Mouse (Mus musculus): Measurements from ENCODE around the gene Creb3l2. TPM values are rescaled to one million over a fixed set of nuclear protein-coding genes. Genes with fewer than 3 reads are reported as not detected.

Creb3l2 gene
- polyA plus RNA-seq, 1 experiment from 2014 or later, result 2.7 TPM

DNA sequence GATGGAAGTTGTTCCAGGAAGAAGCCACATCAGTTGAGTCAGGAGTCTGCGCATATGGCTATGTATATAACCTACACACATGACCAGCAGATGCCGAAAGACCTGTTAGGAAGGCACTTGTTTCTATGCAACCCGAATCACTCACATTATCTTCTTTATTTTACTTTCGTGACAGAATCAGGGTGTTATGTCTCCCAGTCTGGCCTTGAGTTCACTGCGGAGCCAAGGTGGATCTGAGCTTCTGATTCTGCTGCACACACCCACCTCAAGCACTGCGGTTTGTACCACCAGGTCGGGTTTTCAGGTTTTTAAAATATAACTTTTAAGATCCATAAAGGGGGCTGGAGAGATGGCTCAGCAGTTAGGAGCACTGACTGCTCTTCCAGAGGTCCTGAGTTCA, 119.3 kb downstream of the Creb3l2 start:
- H3K4me3 ChIP-seq (replicated peaks), result no peak overlapping the region
- no peaks in the 10 kb centered on the region for H3K4me1 ChIP-seq (replicated peaks)
- no peaks in the 10 kb centered on the region for H3K36me3 ChIP-seq
- H3K9me3 ChIP-seq (replicated peaks), result no peaks in the 10 kb centered on the region
- WGBS (ENCODE audit: insufficient replicate concordance), result 72% methylated on average over 7 of the region's 7 CpGs
- H3K27me3 ChIP-seq, result no peaks in the 10 kb centered on the region
- H3K27ac ChIP-seq, result no peak overlapping the region
- H3K9ac ChIP-seq, result no peak overlapping the region
- H3K4me2 ChIP-seq, result no peak overlapping the region
- no peak for DNase-seq
- no peak for ATAC-seq (ENCODE audit: low read depth)

DNA sequence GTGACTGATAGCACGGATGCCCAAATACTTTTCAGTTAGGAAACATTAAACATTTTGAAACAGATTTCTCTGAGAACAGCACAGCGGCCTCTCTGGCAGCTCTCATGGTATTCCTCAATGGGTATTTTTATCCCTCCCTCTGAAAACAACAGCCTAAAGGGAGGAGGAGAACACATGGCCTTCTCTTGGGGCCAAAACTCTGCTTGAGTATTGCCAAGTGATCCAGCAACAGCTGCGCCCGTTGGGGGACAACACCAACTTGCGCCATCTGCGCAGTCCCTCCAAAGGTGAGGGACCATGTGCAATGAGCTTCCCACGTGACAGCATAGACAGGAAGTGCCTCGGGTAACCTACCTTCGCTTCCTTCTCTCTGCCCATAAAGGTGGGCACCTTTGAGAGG, 119.9 kb downstream of the Creb3l2 start:
- ATAC-seq (ENCODE audit: low read depth) (no peak), DNase-seq (no peak)
- no peaks in the 10 kb centered on the region for H3K4me1 ChIP-seq (replicated peaks)

DNA sequence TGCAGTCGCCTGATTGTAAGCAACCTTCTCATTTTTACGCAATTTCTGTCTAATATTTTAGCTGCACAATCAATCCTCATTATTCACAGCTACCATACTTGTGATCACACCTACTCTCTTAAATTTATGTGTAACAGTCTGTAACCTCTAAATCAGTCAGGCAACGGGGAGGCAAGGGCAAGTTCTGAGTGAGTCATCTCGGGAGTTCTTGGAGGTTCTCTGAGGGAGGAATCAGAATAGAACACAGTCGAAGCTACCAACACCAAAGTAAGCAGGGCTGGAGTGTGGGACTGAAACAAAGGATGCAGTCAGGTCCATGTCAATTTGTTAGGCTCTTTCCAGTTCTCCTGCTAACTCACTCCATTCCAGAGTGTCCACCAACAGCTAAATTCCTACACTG, 124.0 kb downstream of the Creb3l2 start:
- Histone ChIP-seq H3K4me1 (replicated peaks) (no peaks in the 10 kb centered on the region), H3K27ac (no peak overlapping the region), H3K9me3 (replicated peaks) (no peaks in the 10 kb centered on the region), H3K4me3 (replicated peaks) (no peak overlapping the region), H3K4me2 (no peak overlapping the region), H3K36me3 (no peaks in the 10 kb centered on the region), H3K9ac (no peak overlapping the region), H3K27me3 (no peaks in the 10 kb centered on the region)
- DNase-seq, result no peak
- ATAC-seq (ENCODE audit: low read depth), result no peak
- WGBS (ENCODE audit: insufficient replicate concordance), result 64% methylated on average over 5 of the region's 5 CpGs

More for the DNA sequence above, 119.9 kb downstream of the Creb3l2 start:
- no peak overlapping the region for H3K4me3 ChIP-seq (replicated peaks)
- no peak overlapping the region for H3K4me2 ChIP-seq
- H3K27ac ChIP-seq, result no peak overlapping the region
- 73% methylated on average over 9 of the region's 9 CpGs for WGBS (ENCODE audit: insufficient replicate concordance)
- H3K27me3 ChIP-seq, result no peaks in the 10 kb centered on the region
- H3K9ac ChIP-seq, result no peak overlapping the region
- no peaks in the 10 kb centered on the region for H3K36me3 ChIP-seq
- H3K9me3 ChIP-seq (replicated peaks), result no peaks in the 10 kb centered on the region

DNA sequence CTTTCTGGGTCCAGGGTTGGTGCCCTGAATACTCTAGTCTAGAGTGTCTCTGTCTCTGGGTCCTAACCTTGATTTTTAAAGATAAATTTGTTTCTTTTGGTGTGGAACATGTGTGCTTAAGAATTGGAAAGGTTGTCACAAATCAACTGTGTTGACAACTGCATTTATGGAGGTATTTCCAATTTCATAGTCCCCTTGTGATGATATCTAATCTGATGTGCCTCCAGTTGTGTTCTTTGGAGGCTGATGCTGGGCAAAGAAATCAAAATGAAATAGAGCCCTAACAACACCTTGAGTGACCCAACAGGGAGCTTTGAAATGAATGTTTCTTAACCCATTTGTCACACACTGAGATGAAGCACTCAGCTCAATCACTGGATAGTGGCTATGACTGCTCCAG, 126.5 kb downstream of the Creb3l2 start:
- DNase-seq (no peak), ATAC-seq (ENCODE audit: low read depth) (no peak)
- Histone ChIP-seq H3K4me1 (replicated peaks) (no peaks in the 10 kb centered on the region), H3K4me2 (no peak overlapping the region), H3K4me3 (replicated peaks) (no peak overlapping the region), H3K27ac (no peak overlapping the region), H3K36me3 (no peaks in the 10 kb centered on the region), H3K9ac (no peak overlapping the region), H3K27me3 (no peaks in the 10 kb centered on the region), H3K9me3 (replicated peaks) (no peaks in the 10 kb centered on the region)

DNA sequence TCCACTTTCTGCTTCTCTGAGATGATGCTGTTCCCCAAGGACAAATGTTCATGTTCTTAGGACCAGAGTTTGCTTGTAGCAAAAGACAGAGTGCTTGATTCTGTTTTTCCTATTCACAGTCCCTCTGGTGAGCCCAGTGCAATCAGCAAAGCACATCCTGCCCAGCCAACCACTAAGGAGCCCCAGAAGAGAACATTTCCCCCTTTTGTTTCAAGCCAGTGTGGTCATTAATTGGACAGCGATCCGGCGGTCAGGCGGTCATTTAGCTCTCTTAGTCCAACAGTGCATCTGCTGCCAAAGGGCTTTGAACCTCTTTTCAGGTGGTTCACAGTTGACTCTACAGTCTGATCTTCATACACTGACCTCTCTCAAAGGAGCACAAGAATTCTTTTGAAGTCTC, 131.3 kb downstream of the Creb3l2 start:
- DNase-seq, result no peak
- Histone ChIP-seq H3K4me2 (no peak overlapping the region), H3K4me3 (replicated peaks) (no peak overlapping the region), H3K36me3 (no peaks in the 10 kb centered on the region), H3K27me3 (no peaks in the 10 kb centered on the region), H3K9ac (no peak overlapping the region), H3K27ac (no peak overlapping the region), H3K4me1 (replicated peaks) (no peaks in the 10 kb centered on the region), H3K9me3 (replicated peaks) (no peaks in the 10 kb centered on the region)
- WGBS (ENCODE audit: insufficient replicate concordance), result 51% methylated on average over 4 of the region's 4 CpGs
- no peak for ATAC-seq (ENCODE audit: low read depth)

DNA sequence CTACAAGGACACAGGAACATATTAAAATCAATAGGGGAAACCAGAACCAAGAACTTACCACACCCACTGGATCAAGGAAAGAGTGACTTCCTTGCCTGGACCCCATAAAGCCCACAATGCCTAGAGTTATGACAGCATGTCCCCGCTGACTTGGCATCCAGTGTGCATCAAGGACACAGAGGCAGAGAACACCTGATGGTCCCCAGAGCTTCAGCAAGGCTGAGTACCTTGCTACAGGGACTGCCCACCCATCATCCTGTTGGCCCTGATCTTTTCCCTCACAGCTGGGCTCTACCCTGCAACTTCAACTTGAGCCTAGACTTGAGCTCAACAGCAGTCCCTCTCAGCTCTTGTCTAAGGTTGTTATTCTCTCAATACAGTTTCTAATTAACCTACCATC, 135.3 kb downstream of the Creb3l2 start:
- Histone ChIP-seq H3K9ac (no peak overlapping the region), H3K4me1 (replicated peaks) (no peaks in the 10 kb centered on the region), H3K27me3 (peaks cover 11% of the 10 kb centered on the region), H3K4me3 (replicated peaks) (no peak overlapping the region), H3K36me3 (no peaks in the 10 kb centered on the region), H3K9me3 (replicated peaks) (no peaks in the 10 kb centered on the region), H3K27ac (no peak overlapping the region), H3K4me2 (no peak overlapping the region)
- WGBS (ENCODE audit: insufficient replicate concordance), result 72% methylated on average over 1 of the region's 1 CpGs
- no peak for ATAC-seq (ENCODE audit: low read depth)
- no peak for DNase-seq

DNA sequence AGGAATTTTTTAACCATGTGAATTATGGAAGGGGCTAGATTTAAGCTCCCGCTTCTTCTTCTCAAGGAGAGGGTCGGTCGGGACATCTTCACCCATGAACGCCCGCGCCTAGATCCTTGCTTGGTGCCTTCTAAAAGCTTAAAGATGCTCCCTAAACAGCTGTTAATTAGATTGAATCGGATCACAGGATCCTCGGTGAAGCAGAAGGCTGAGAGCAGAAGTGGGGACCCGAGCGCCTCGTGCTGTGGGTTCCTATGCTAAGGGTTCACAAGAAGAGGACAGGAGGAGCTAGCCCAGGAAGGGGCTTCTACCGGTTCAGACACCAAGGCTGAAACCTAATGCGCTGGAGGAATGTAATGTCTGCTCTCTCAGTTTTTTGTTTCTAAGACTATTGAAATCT, 141.5 kb downstream of the Creb3l2 start:
- 11% methylated on average over 13 of the region's 13 CpGs for WGBS (ENCODE audit: insufficient replicate concordance)
- Histone ChIP-seq H3K9me3 (replicated peaks) (no peaks in the 10 kb centered on the region), H3K4me1 (replicated peaks) (peaks cover 6% of the 10 kb centered on the region; the same call in 1 of the 2 replicates), H3K27ac (no peak overlapping the region), H3K9ac (no peak overlapping the region), H3K27me3 (peaks cover 60% of the 10 kb centered on the region), H3K36me3 (no peaks in the 10 kb centered on the region), H3K4me3 (replicated peaks) (no peak overlapping the region), H3K4me2 (no peak overlapping the region)
- no peak for ATAC-seq (ENCODE audit: low read depth)
- no peak for DNase-seq

DNA sequence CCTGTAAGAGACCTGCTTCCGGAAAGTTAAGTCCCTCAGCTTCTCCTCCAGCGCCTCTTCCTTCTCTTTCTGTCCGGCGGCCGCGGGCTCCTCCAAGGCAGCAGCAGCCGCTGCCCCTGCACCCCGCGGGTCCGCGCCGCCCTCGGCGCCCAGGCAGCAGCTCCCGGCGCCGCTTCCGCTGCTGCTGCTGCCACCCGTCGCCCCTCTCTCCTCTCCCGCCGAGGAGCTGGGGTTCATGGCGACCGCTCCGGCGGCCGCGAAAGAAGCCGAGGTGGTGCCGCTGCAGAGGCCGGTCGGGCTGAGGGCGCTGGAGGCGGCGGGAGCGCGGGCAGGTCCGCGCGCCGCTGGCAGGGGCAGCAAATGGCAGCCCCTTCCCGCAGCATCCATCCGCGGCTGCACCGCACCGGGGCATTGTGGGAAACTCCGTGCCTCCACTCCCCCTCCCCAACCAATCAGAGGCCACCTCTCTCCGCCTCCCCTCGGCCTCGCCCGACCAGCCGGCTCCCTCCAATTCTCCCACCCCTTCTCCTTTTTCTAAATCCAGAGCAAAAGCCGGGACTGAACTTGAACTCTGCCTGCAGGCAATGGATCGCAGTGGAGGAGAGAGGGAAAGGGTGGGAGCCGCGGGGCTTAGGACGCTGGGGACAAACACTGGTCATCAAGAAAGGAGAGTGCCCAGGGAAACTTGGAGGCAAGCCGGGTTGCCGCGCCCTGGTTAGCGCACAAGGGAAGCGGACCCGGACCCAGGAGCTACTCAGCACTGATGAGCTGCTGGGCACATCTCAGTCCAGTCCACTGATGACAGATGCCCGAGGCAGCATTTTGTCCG, 142.2 kb downstream of the Creb3l2 start, which contains the start of gene Dgki:
Gene Dgki (minus strand): TSS at position 623 of the 829 bp plus-strand sequence.
- Histone ChIP-seq H3K27ac (no peak within 1 kb of the TSS), H3K4me3 (replicated peaks) (peak within 1 kb of the TSS; percentile 46), H3K4me2 (peak within 1 kb of the TSS; percentile 61), H3K36me3 (no peaks in the 10 kb centered on the region), H3K27me3 (peaks cover 60% of the 10 kb centered on the region), H3K4me1 (replicated peaks) (peaks cover 6% of the 10 kb centered on the region; the same call in 1 of the 2 replicates), H3K9ac (no peak within 1 kb of the TSS), H3K9me3 (replicated peaks) (no peaks in the 10 kb centered on the region)
- under 1% methylated on average over 62 of the region's 65 CpGs for WGBS (ENCODE audit: insufficient replicate concordance)
- no peak for DNase-seq
- ATAC-seq (ENCODE audit: low read depth), result no peak

DNA sequence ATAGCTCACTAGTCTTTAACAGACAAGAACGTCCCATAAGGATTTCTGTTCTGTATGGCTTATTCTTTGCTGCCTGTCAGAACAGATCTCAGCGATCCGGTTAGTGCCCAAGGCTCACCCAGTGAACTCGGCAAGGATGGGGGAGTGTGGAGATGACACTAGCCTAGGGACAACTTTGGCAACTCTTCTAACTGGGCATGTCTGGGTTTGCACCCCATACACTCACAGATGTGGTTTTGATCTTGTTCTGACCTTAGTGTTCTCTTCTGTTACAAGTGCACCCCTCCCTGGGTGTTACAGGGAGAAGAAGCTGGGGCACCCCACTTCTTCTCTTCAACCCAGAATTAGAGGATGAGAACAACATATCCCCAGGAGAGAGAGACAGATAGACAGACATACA, 143.0 kb downstream of the Creb3l2 start:
- peaks cover 6% of the 10 kb centered on the region; the same call in 1 of the 2 replicates for H3K4me1 ChIP-seq (replicated peaks)
- H3K9me3 ChIP-seq (replicated peaks), result no peaks in the 10 kb centered on the region
- ATAC-seq (ENCODE audit: low read depth) (no peak), DNase-seq (no peak)
- no peak overlapping the region for H3K27ac ChIP-seq
- peak overlapping the region; percentile 46; the same call in 1 of the 2 replicates for H3K4me3 ChIP-seq (replicated peaks)
- peaks cover 60% of the 10 kb centered on the region for H3K27me3 ChIP-seq
- 25% methylated on average over 4 of the region's 4 CpGs for WGBS (ENCODE audit: insufficient replicate concordance)
- no peak overlapping the region for H3K4me2 ChIP-seq
- no peaks in the 10 kb centered on the region for H3K36me3 ChIP-seq
- no peak overlapping the region for H3K9ac ChIP-seq

DNA sequence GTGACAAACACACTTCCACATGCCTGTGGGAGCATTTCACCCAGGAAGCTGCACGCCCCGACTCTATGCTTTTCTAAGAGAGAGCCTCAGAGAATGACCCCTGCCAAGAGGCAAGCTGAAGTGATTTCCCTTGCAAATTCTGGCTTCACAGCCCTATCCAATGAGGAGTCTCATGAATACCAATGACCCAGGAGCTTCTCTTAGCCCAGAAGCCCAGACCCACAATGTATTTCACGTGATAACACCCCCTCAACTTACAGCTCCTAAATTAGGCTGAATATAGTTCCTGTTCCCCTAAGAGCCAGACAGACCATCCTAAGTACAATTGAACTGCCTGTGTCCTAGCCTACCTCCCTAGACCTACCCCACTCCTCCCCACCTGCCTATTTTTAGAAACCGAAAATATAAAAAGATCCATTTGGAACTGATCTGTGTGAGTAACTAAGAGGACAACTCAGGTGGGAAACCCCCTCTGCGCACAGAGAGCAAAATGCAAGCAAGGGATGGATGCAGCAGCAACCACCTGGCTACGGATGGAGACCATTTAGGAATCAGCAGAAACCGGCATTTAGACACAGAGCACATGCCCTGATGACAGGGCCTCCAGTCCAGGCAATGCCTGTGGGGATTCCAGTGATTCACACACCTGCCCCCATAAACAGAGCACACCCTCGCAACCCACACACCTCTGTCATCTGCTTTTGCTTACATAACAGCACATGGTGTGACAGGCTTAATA, 144.0 kb downstream of the Creb3l2 start:
- Histone ChIP-seq H3K4me1 (replicated peaks) (peaks cover 6% of the 10 kb centered on the region; the same call in 1 of the 2 replicates), H3K27me3 (peaks cover 58% of the 10 kb centered on the region), H3K9me3 (replicated peaks) (no peaks in the 10 kb centered on the region), H3K36me3 (no peaks in the 10 kb centered on the region), H3K9ac (no peak overlapping the region), H3K4me2 (no peak overlapping the region), H3K4me3 (replicated peaks) (no peak overlapping the region), H3K27ac (no peak overlapping the region)
- 47% methylated on average over 8 of the region's 8 CpGs for WGBS (ENCODE audit: insufficient replicate concordance)
- DNase-seq (no peak), ATAC-seq (ENCODE audit: low read depth) (no peak)

DNA sequence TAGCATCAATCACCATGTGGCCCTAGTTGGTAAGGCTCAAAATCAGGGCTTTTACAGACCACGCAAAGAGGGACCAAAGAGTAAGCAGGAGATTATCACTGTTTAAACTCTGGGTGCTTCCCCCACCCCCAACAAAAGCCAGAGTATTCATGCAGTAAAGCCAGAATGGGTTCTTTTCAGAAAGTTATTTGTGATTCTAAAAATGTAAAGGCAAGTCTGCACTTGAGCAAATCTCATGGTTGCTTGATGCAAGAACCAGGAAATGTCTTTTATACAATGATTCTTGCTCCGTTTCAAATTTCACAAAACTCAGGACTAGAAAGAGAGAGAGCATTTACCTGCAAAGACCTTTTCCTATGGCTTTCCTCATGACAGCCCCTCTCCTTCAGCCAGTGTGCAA, 149.9 kb downstream of the Creb3l2 start:
- Histone ChIP-seq H3K27ac (no peak overlapping the region), H3K4me2 (no peak overlapping the region), H3K36me3 (no peaks in the 10 kb centered on the region), H3K4me1 (replicated peaks) (no peaks in the 10 kb centered on the region), H3K9ac (no peak overlapping the region), H3K27me3 (peaks cover 3% of the 10 kb centered on the region; the same call in 1 of the 2 replicates), H3K4me3 (replicated peaks) (no peak overlapping the region), H3K9me3 (replicated peaks) (no peaks in the 10 kb centered on the region)
- DNase-seq (no peak), ATAC-seq (ENCODE audit: low read depth) (no peak)
- 67% methylated on average over 2 of the region's 2 CpGs for WGBS (ENCODE audit: insufficient replicate concordance)
